10 mouse cellular contexts compared by ENCODE assay signal in genomic region chr3:121306641-121307040, GRCm38 (mm10). TPM values are rescaled to one million over a fixed set of nuclear protein-coding genes. Genes with fewer than 3 reads are reported as not detected.
A peak's percentile ranks its signal among the peaks of the same experiment; 100 is the strongest.
DNase-seq lines count a peak whose midpoint lies in the region; ATAC-seq lines count a peak whose summit lies in the region.
"Had no signal": no experiment of that assay in that cellular context is flagged by ENCODE, and none has a peak within 500 bp of the region (broad histone marks: within the 10 kb centered on the region; RNA-seq: fewer than 3 reads in every experiment).

No protein-coding gene starts in this region.

- H3K27ac ChIP-seq in liver, embryonic 13.5 days: no peak overlapping the region
- H3K27ac ChIP-seq: heart, embryonic 13.5 days had no signal

- H3K4me2 ChIP-seq in liver, embryonic 13.5 days: no peak overlapping the region
- H3K4me2 ChIP-seq: heart, embryonic 13.5 days had no signal

- 83% methylated on average over 7 of the region's 7 CpGs for WGBS in liver, embryonic 13.5 days (ENCODE audit: insufficient replicate concordance)

- no peaks in the 10 kb centered on the region for H3K9me3 ChIP-seq in liver, embryonic 13.5 days (replicated peaks)
- H3K9me3 ChIP-seq: heart, embryonic 13.5 days had no signal

- H3K4me3 ChIP-seq in liver, embryonic 13.5 days (replicated peaks): no peak overlapping the region
- H3K4me3 ChIP-seq: heart, embryonic 13.5 days had no signal

- H3K9ac ChIP-seq in liver, embryonic 13.5 days: no peak overlapping the region
- H3K9ac ChIP-seq: heart, embryonic 13.5 days had no signal

- H3K27me3 ChIP-seq in liver, embryonic 13.5 days: no peaks in the 10 kb centered on the region
- H3K27me3 ChIP-seq: heart, embryonic 13.5 days had no signal

- DNase-seq in embryo, embryonic 10 days (ENCODE audit: low spot score): peak; percentile 48
- DNase-seq in embryo, embryonic 9.5 days (ENCODE audit: extremely low spot score): no peak
- DNase-seq in liver, embryonic 13.5 days: no peak
- DNase-seq in liver: no peak
- DNase-seq in lung, postnatal 36 days: peak; percentile 31
- DNase-seq in natural killer cell, adult 2 months (ENCODE audit: low spot score in 2 of 2): no peak
- DNase-seq in c-Kit-positive CD71-positive TER-119-positive erythroid progenitor cells, embryonic 14.5 days (ENCODE audit: low spot score): no peak
- DNase-seq: cerebellum, adult 11 months had no signal

- H3K36me3 ChIP-seq in liver, embryonic 13.5 days: peaks cover 11% of the 10 kb centered on the region

- peaks cover 13% of the 10 kb centered on the region for H3K4me1 ChIP-seq in liver, embryonic 13.5 days (replicated peaks)
- H3K4me1 ChIP-seq: heart, embryonic 13.5 days had no signal

- ATAC-seq in liver, embryonic 13.5 days (ENCODE audit: low read depth): peak; percentile 9; the same call in 1 of the 2 replicates
- peak; percentile 66 for ATAC-seq in activated CD4-positive, CD25-positive, alpha-beta regulatory T cell, adult 4 months

RNA-seq across cellular contexts. Expression of gene Alg14, which starts 15.1 kb away (rescaled TPM):
- polyA plus RNA-seq in liver, embryonic 13.5 days (2015; fragmentation: Nextera tagmentation; extraction: Ambion mirVana): 17.7 and 20.0 TPM in 2 replicates
- 10 to 100 TPM; 13.7 to 21.5 TPM for polyA plus RNA-seq in activated CD4-positive, CD25-positive, alpha-beta regulatory T cell, adult 4 months (2017; shearing (Covaris generic))

RNA-seq across cellular contexts. Expression of gene Tmem56, which starts 23.7 kb away (rescaled TPM):
- polyA plus RNA-seq in liver, embryonic 13.5 days (2015; fragmentation: Nextera tagmentation; extraction: Ambion mirVana): 18.3 and 23.3 TPM in 2 replicates
- under 1 TPM in 1 of 2 experiments, not detected in 1; 0.11 TPM for polyA plus RNA-seq in activated CD4-positive, CD25-positive, alpha-beta regulatory T cell, adult 4 months (2017; shearing (Covaris generic))

Comparison
In these comparisons a context has a peak if more than half of its experiments do, and no peak if none do; other contexts are left out.
1. DNase-seq: peak in embryo, embryonic 10 days (single experiment) and lung, postnatal 36 days (single experiment); none in embryo, embryonic 9.5 days (single experiment), liver, embryonic 13.5 days (single experiment), liver (single experiment), natural killer cell, adult 2 months (0 of 2) and c-Kit-positive CD71-positive TER-119-positive erythroid progenitor cells, embryonic 14.5 days (single experiment).
2. RNA of gene Tmem56, which starts 23.7 kb away (polyA plus RNA-seq): 18.3 to 23.3 TPM in liver, embryonic 13.5 days; 0.11 TPM in activated CD4-positive, CD25-positive, alpha-beta regulatory T cell, adult 4 months; every median in the first group is over 10 times any median in the second.